Mouse (Mus musculus) bone marrow macrophage, adult 2 months (primary cell): Measurements from ENCODE around the gene Sema5a.

Experiments
- CTCF ChIP-seq: IDR thresholded peaks from 2 replicates; pipeline ENCODE4 v1.5.1; 2012; ENCODE audit warnings: low read depth, mild to moderate bottlenecking, low read length, moderate library complexity
- POLR2A ChIP-seq: IDR thresholded peaks from 2 replicates; pipeline ENCODE4 v1.6.1; 2012; ENCODE audit warnings: mild to moderate bottlenecking, low read depth, low read length, borderline replicate concordance

GRCm38 (mm10) chr15:32322455-32323220 lies 78.0 kb downstream of the Sema5a start:
- no peak for TF ChIP-seq CTCF
- no peak for TF ChIP-seq POLR2A
